Mouse (Mus musculus) ovary, adult 18-20 months (tissue): ENCODE data around the gene Abtb1.

Experiments
- DNase-seq: peaks from one replicate; pipeline ENCODE4 v3.0.0; 2022; ENCODE audit warnings: low spot score, mixed read lengths

Abtb1 gene

GRCm38 (mm10) chr6:88800735-88801134 lies 41.0 kb downstream of the Abtb1 start:
- DNase-seq: no peak

- no peak for DNase-seq
Observed at GRCm38 (mm10) chr6:88800191-88800590, 41.6 kb downstream of the Abtb1 start.

- no peak for DNase-seq
Observed at GRCm38 (mm10) chr6:88794561-88794971, 47.2 kb downstream of the Abtb1 start.

- DNase-seq: no peak
Observed at GRCm38 (mm10) chr6:88793872-88794271, 47.9 kb downstream of the Abtb1 start.

- no peak for DNase-seq
Observed at GRCm38 (mm10) chr6:88793243-88793642, 48.5 kb downstream of the Abtb1 start.

GRCm38 (mm10) chr6:88792147-88792691 lies 49.6 kb downstream of the Abtb1 start:
- no peak for DNase-seq

GRCm38 (mm10) chr6:88791299-88791698 lies 50.5 kb downstream of the Abtb1 start:
- no peak for DNase-seq

GRCm38 (mm10) chr6:88788219-88788618 lies 53.6 kb downstream of the Abtb1 start:
- no peak for DNase-seq

GRCm38 (mm10) chr6:88787496-88787895 lies 54.3 kb downstream of the Abtb1 start:
- no peak for DNase-seq

- no peak for DNase-seq
Observed at GRCm38 (mm10) chr6:88786732-88787445, 54.9 kb downstream of the Abtb1 start.
